ENCODE assay signal across 11 mouse cellular contexts in the genomic region with DNA sequence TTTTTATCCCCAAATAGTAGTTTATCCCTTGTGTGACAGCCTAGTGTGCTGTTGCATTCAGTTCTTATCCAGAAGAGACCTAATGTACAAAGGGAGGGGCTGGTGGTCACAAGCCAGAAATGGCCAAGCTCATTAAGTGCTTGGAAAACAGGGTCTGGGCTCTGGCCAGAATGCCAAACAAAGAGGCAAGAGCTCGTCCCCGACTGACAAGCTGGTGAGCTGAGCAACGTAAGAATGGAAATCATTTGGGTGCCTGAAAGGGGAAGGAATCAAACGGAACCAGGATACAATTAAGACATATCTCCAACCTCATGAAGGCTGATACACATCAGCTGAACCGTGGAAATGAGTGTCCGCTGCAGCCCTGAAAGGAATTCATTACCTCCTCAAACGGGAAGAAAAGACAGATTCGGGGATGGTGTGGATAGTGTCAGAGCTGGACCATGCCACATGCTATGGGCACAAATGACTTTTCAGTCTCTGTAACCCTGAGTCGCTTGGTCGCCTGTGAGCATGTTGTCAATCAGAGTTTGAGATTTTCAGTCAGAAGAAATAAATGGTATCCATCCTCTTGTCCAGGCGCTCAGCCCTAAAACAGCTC.
A peak's percentile ranks its signal among the peaks of the same experiment; 100 is the strongest.
DNase-seq lines count a peak whose midpoint lies in the region; ATAC-seq lines count a peak whose summit lies in the region.
"Had no signal": no experiment of that assay in that cellular context is flagged by ENCODE, and none has a peak within 500 bp of the region (broad histone marks: within the 10 kb centered on the region; RNA-seq: fewer than 3 reads in every experiment).

No protein-coding gene starts in this region.

- H3K27ac ChIP-seq in heart, embryonic 10.5 days = no peak overlapping the region
- no peak overlapping the region for H3K27ac ChIP-seq in heart, embryonic 11.5 days (ENCODE audit: low read depth, low read length)
- H3K27ac ChIP-seq in forebrain, embryonic 16.5 days (ENCODE audit: low read length) = peak overlapping the region; percentile 16; the same call in 1 of the 2 replicates
- H3K27ac ChIP-seq in midbrain, embryonic 12.5 days (replicated peaks) = peak overlapping the region; percentile 49
- H3K27ac ChIP-seq: embryonic facial prominence, embryonic 12.5 days; liver, embryonic 14.5 days had no signal

- H3K4me3 ChIP-seq in heart, embryonic 10.5 days = no peak overlapping the region
- no peak overlapping the region for H3K4me3 ChIP-seq in heart, embryonic 11.5 days (ENCODE audit: low read depth, low read length)
- no peak overlapping the region for H3K4me3 ChIP-seq in forebrain, embryonic 16.5 days (replicated peaks; ENCODE audit: low read length)
- no peak overlapping the region for H3K4me3 ChIP-seq in midbrain, embryonic 12.5 days
- H3K4me3 ChIP-seq: embryonic facial prominence, embryonic 12.5 days; megakaryocyte, embryonic 14.5 days had no signal

- WGBS in heart, embryonic 10.5 days = 70% methylated on average over 11 of the region's 11 CpGs
- 71% methylated on average over 11 of the region's 11 CpGs for WGBS in heart, embryonic 11.5 days (ENCODE audit: insufficient replicate concordance)
- WGBS in forebrain, embryonic 16.5 days = 33% methylated on average over 11 of the region's 11 CpGs
- 43% methylated on average over 11 of the region's 11 CpGs for WGBS in midbrain, embryonic 12.5 days

- H3K9me3 ChIP-seq in heart, embryonic 10.5 days = no peaks in the 10 kb centered on the region
- 0 out of 2 replicates have a peak, but pooled peaks cover 2% of the 10 kb centered on the region for H3K9me3 ChIP-seq in heart, embryonic 11.5 days (replicated peaks; ENCODE audit: control insufficient read depth, low read length)
- H3K9me3 ChIP-seq in forebrain, embryonic 16.5 days (ENCODE audit: control insufficient read depth, low read length) = no peaks in the 10 kb centered on the region
- H3K9me3 ChIP-seq in midbrain, embryonic 12.5 days = peaks cover 2% of the 10 kb centered on the region; the same call in 1 of the 2 replicates
- H3K9me3 ChIP-seq: embryonic facial prominence, embryonic 12.5 days; megakaryocyte, embryonic 14.5 days had no signal

- no peak for ATAC-seq in heart, embryonic 11.5 days (replicated peaks; ENCODE audit: insufficient number of reproducible peaks, low FRiP score, low TSS enrichment)
- peak; percentile 44 for ATAC-seq in forebrain, embryonic 16.5 days
- no peak for ATAC-seq in midbrain, embryonic 12.5 days (ENCODE audit: low FRiP score, low read depth)

- DNase-seq in heart, embryonic 10.5 days (ENCODE audit: low spot score) = peak; percentile 66
- DNase-seq in MN1 (ENCODE audit: low spot score) (peak; percentile 64), liver (no peak)
- no peak for DNase-seq in embryo, embryonic 11 days
- DNase-seq: kidney, adult 18-20 months had no signal

- no peaks in the 10 kb centered on the region for H3K27me3 ChIP-seq in heart, embryonic 10.5 days (ENCODE audit: insufficient read depth, poor library complexity, severe bottlenecking)
- H3K27me3 ChIP-seq in heart, embryonic 11.5 days (ENCODE audit: control insufficient read depth, insufficient read depth, low read length) = no peaks in the 10 kb centered on the region
- H3K27me3 ChIP-seq in forebrain, embryonic 16.5 days (replicated peaks; ENCODE audit: control insufficient read depth, insufficient read depth, low read length) = no peaks in the 10 kb centered on the region
- H3K27me3 ChIP-seq in midbrain, embryonic 12.5 days = no peaks in the 10 kb centered on the region
- H3K27me3 ChIP-seq: embryonic facial prominence, embryonic 12.5 days; megakaryocyte, embryonic 14.5 days had no signal

- H3K36me3 ChIP-seq in heart, embryonic 10.5 days = no peaks in the 10 kb centered on the region
- H3K36me3 ChIP-seq in heart, embryonic 11.5 days (ENCODE audit: control insufficient read depth, insufficient read depth, low read length) = no peaks in the 10 kb centered on the region
- H3K36me3 ChIP-seq in forebrain, embryonic 16.5 days (ENCODE audit: control insufficient read depth, insufficient read depth) = no peaks in the 10 kb centered on the region
- H3K36me3 ChIP-seq in midbrain, embryonic 12.5 days = no peaks in the 10 kb centered on the region
- H3K36me3 ChIP-seq: embryonic facial prominence, embryonic 12.5 days had no signal

- H3K9ac ChIP-seq in heart, embryonic 11.5 days (ENCODE audit: low read depth, low read length) = no peak overlapping the region
- no peak overlapping the region for H3K9ac ChIP-seq in forebrain, embryonic 16.5 days (replicated peaks; ENCODE audit: low read depth, low read length)
- H3K9ac ChIP-seq in midbrain, embryonic 12.5 days (replicated peaks) = no peak overlapping the region
- H3K9ac ChIP-seq: embryonic facial prominence, embryonic 12.5 days; liver, embryonic 14.5 days had no signal

- no peak overlapping the region for H3K4me2 ChIP-seq in heart, embryonic 11.5 days
- H3K4me2 ChIP-seq in forebrain, embryonic 16.5 days (ENCODE audit: low read length) = no peak overlapping the region
- no peak overlapping the region for H3K4me2 ChIP-seq in midbrain, embryonic 12.5 days (replicated peaks)
- H3K4me2 ChIP-seq: embryonic facial prominence, embryonic 12.5 days had no signal

- no peaks in the 10 kb centered on the region for H3K4me1 ChIP-seq in heart, embryonic 10.5 days
- no peaks in the 10 kb centered on the region for H3K4me1 ChIP-seq in heart, embryonic 11.5 days (ENCODE audit: control insufficient read depth, insufficient read depth, low read length)
- H3K4me1 ChIP-seq in forebrain, embryonic 16.5 days (replicated peaks; ENCODE audit: control insufficient read depth, insufficient read depth, low read length) = peaks cover 28% of the 10 kb centered on the region
- peaks cover 19% of the 10 kb centered on the region for H3K4me1 ChIP-seq in midbrain, embryonic 12.5 days
- H3K4me1 ChIP-seq: embryonic facial prominence, embryonic 12.5 days had no signal

Comparison
In these comparisons a context has a peak if more than half of its experiments do, and no peak if none do; other contexts are left out.
1. DNase-seq: peak in heart, embryonic 10.5 days (single experiment) and MN1 (single experiment); none in liver (single experiment) and embryo, embryonic 11 days (single experiment).
2. H3K27ac ChIP-seq: peak in forebrain, embryonic 16.5 days (single experiment) and midbrain, embryonic 12.5 days (single experiment); none in heart, embryonic 10.5 days (single experiment) and heart, embryonic 11.5 days (single experiment).